Mouse (Mus musculus) erythroblast, embryonic 14.5 days (primary cell): ENCODE results near the gene Brd4.

ENCODE experiments used
- GATA1 ChIP-seq: IDR thresholded peaks from 2 replicates; pipeline ENCODE4 v1.6.1; 2012; ENCODE audit warnings: low read length, inconsistent platforms, mixed read lengths
- TAL1 ChIP-seq: IDR thresholded peaks from 3 replicates; pipeline ENCODE4 v1.6.1; 2012; ENCODE audit warnings: low read length, inconsistent platforms, mixed read lengths

DNA sequence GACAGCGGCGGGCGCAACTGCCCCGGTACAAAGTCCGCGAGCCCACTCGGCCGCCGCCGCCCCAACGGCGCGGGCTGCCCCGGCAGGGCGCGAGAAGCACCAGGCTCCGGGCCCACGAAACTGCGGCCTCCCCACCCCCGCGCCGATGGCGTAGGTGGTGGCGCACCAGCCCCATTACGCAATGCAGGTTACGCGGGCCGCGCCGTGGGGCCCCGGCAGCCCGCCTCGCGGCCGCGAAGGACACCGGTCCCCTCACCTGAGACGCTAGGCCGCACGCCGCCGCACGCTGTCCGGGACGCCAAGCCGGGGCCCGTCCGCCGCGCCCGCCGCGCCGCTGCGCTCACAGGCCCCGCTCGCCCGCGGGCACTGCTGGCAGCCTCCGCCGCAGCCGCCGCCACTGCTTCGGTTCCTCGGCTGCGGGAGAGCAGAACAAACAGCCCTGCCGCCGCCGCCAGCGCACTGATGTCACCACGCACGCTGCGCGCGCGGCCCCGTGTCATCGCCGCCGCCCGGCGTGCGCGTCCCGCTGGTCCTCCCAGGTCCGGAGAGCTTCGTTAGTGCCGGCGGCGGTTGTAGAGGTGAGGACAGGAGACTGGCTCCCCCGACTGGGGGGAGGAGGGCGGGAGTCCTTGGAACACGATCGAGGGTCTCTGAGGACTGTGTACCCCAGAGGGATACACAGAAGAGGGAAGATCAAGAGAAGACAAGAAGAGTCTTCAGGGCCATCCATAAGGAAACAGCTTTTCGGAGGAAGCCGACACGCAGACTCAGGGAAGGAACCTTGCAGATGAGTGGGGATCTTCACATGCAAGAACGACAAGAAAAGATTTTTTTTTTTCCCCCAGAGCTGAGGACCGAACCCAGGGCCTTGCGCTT lies at the start of gene Brd4:
- no peak for TF ChIP-seq TAL1
- no peak for TF ChIP-seq GATA1
